ENCODE assay signal across 25 mouse cellular contexts in the genomic region with DNA sequence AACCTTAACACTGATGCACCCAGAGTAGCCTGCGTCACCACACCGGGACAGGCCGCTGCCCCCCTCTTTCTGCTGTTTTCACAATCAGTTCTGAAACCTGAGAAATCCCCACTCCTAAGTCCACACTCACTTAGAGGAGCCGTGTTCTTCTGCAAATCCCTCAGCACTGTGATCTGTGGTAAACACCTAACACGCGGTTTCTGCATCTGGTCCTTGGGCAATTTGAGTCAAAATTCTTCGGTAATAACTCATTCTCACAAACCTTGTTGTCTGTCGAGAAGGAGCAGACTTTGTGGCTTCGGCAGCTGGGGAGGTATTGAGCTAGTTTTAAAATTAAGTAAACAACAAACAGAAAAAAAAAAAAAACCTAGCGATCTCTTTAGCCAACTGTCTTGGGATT. TPM values are rescaled to one million over a fixed set of nuclear protein-coding genes. Genes with fewer than 3 reads are reported as not detected.
DNase-seq lines count a peak whose midpoint lies in the region; ATAC-seq and TF ChIP-seq lines count a peak whose summit lies in the region.
"Had no signal": no experiment of that assay in that cellular context is flagged by ENCODE, and none has a peak within 500 bp of the region (broad histone marks: within the 10 kb centered on the region; RNA-seq: fewer than 3 reads in every experiment).

No protein-coding gene starts in this region.

- 56% methylated on average over 10 of the region's 10 CpGs for WGBS in liver, adult 2 months
- 82% methylated on average over 10 of the region's 10 CpGs for WGBS in hindbrain, embryonic 16.5 days

- H3K27ac ChIP-seq in liver, adult 2 months (replicated peaks; ENCODE audit: insufficient read depth, low read depth, low read length), result no peak overlapping the region
- peak overlapping the region; percentile 95 for H3K27ac ChIP-seq in CH12.LX (ENCODE audit: insufficient read depth, low read depth)
- H3K27ac ChIP-seq in hindbrain, embryonic 16.5 days (ENCODE audit: low read depth, low read length), result no peak overlapping the region
- H3K27ac ChIP-seq: embryonic facial prominence, embryonic 13.5 days; forebrain, embryonic 12.5 days; heart, adult 2 months; heart, embryonic 15.5 days; hindbrain, embryonic 10.5 days; hindbrain, embryonic 15.5 days had no signal

- dilution Hi-C loops in CH12.LX (cut with MboI; ENCODE audit: extremely low pct_ligation_motif_present, extremely low pct_unique_long_range_greater_than_20kb, low sequenced_read_pairs), result no loop called here

- in situ Hi-C loops in CH12.LX (cut with MboI; ENCODE audit: low pct_ligation_motif_present, low pct_unique_long_range_greater_than_20kb, low sequenced_read_pairs), result loop anchor here (10.0 kb wide), 1 partner anchor 138 kb away; no protein-coding TSS in a partner anchor

- H3K79me2 ChIP-seq in liver, adult 2 months (ENCODE audit: control insufficient read depth, insufficient read depth, low read length), result peaks cover 3% of the 10 kb centered on the region; the same call in 1 of the 2 replicates
- peaks cover 86% of the 10 kb centered on the region for H3K79me2 ChIP-seq in CH12.LX (replicated peaks; ENCODE audit: control insufficient read depth, extremely low read depth, insufficient read depth, poor library complexity, severe bottlenecking)

- H3K27me3 ChIP-seq in liver, adult 2 months (ENCODE audit: control insufficient read depth, insufficient read depth, low read length), result no peaks in the 10 kb centered on the region
- no peaks in the 10 kb centered on the region for H3K27me3 ChIP-seq in CH12.LX (replicated peaks)
- no peaks in the 10 kb centered on the region for H3K27me3 ChIP-seq in hindbrain, embryonic 16.5 days (replicated peaks; ENCODE audit: control insufficient read depth, insufficient read depth, low read length)
- H3K27me3 ChIP-seq: embryonic facial prominence, embryonic 13.5 days; forebrain, embryonic 12.5 days; heart, embryonic 15.5 days; hindbrain, embryonic 15.5 days had no signal

- H3K4me3 ChIP-seq in liver, adult 2 months (ENCODE audit: insufficient read depth, low read depth, low read length), result no peak overlapping the region
- H3K4me3 ChIP-seq in CH12.LX (replicated peaks in 1 of 3; ENCODE audit: low read depth in 2 of 3, low read length in 2 of 3, poor library complexity in 1 of 3), result peak overlapping the region; percentile 10 to 47 (median 40)
- H3K4me3 ChIP-seq in hindbrain, embryonic 16.5 days (ENCODE audit: low read length), result no peak overlapping the region
- H3K4me3 ChIP-seq: embryonic facial prominence, embryonic 13.5 days; forebrain, embryonic 12.5 days; heart, adult 2 months; heart, embryonic 15.5 days; hindbrain, embryonic 10.5 days; hindbrain, embryonic 15.5 days had no signal

- H3K4me1 ChIP-seq in liver, adult 2 months (ENCODE audit: control insufficient read depth, insufficient read depth, low read length), result peaks cover 4% of the 10 kb centered on the region; the same call in 1 of the 2 replicates
- peaks cover 34 to 99% of the 10 kb centered on the region in 2 experiments for H3K4me1 ChIP-seq in CH12.LX (ENCODE audit: control insufficient read depth in 1 of 2, insufficient read depth in 2 of 2)
- H3K4me1 ChIP-seq in hindbrain, embryonic 16.5 days (ENCODE audit: control insufficient read depth, insufficient read depth, low read depth, low read length), result no peaks in the 10 kb centered on the region
- H3K4me1 ChIP-seq: embryonic facial prominence, embryonic 13.5 days; forebrain, embryonic 12.5 days; hindbrain, embryonic 10.5 days; hindbrain, embryonic 15.5 days had no signal

- no peak for TF ChIP-seq POLR2A in liver, adult 2 months (IDR thresholded peaks at IDR 0.05; ENCODE audit: extremely low read depth, insufficient read depth, low read length)
- no peak for TF ChIP-seq POLR2A in CH12.LX (IDR thresholded peaks at IDR 0.05; ENCODE audit: low read depth, low read length)

- H3K4me2 ChIP-seq in CH12.LX (ENCODE audit: insufficient read depth, low read depth, poor library complexity, severe bottlenecking), result peak overlapping the region; percentile 64
- no peak overlapping the region for H3K4me2 ChIP-seq in hindbrain, embryonic 16.5 days (ENCODE audit: low read length)
- H3K4me2 ChIP-seq: embryonic facial prominence, embryonic 13.5 days; forebrain, embryonic 12.5 days; heart, embryonic 11.5 days; heart, embryonic 15.5 days; hindbrain, embryonic 15.5 days had no signal

- TF ChIP-seq EP300 in CH12.LX (IDR thresholded peaks at IDR 0.05; ENCODE audit: low read length), result peak; percentile 75

- no peak for TF ChIP-seq CTCF in liver, adult 2 months (IDR thresholded peaks at IDR 0.05; ENCODE audit: low read depth, low read length)
- no peak for TF ChIP-seq CTCF in CH12.LX (conservative IDR thresholded peaks at IDR 0.05 in 1 of 2, IDR thresholded peaks at IDR 0.05 in 1 of 2; ENCODE audit: low read depth in 2 of 2, low read length in 2 of 2)

- DNase-seq in liver, adult 2 months (ENCODE audit: extremely low read depth, low read depth, low spot score), result peak; percentile 41
- DNase-seq in liver, result no peak
- no peak for DNase-seq in CH12.LX (ENCODE audit: extremely low read depth)
- DNase-seq in natural killer cell, adult 2 months (ENCODE audit: low spot score in 2 of 2), result peak; percentile 61 to 80
- no peak for DNase-seq in Muller cell, postnatal 12 days (ENCODE audit: inconsistent ontology term)
- no peak for DNase-seq in cerebellum, adult 9-10 months
- DNase-seq: adrenal gland, adult 2 months; adrenal gland, postnatal 25 days; cerebellum, adult 8-10 months; cerebellum, postnatal 36 days; gastrocnemius, postnatal 10 days; heart, adult 2 months had no signal

- no peaks in the 10 kb centered on the region for H3K9me3 ChIP-seq in CH12.LX (replicated peaks; ENCODE audit: low read length)
- H3K9me3 ChIP-seq in hindbrain, embryonic 16.5 days (ENCODE audit: control insufficient read depth, low read length), result no peaks in the 10 kb centered on the region
- H3K9me3 ChIP-seq: embryonic facial prominence, embryonic 13.5 days; forebrain, embryonic 12.5 days; heart, embryonic 15.5 days; hindbrain, embryonic 10.5 days; hindbrain, embryonic 15.5 days had no signal

- H3K9ac ChIP-seq in liver, adult 2 months (ENCODE audit: low read depth, low read length), result no peak overlapping the region
- H3K9ac ChIP-seq in CH12.LX (ENCODE audit: insufficient read depth, low read depth), result peak overlapping the region; percentile 42
- no peak overlapping the region for H3K9ac ChIP-seq in hindbrain, embryonic 16.5 days (ENCODE audit: low read depth, low read length)
- H3K9ac ChIP-seq: embryonic facial prominence, embryonic 13.5 days; forebrain, embryonic 12.5 days; heart, embryonic 15.5 days; hindbrain, embryonic 15.5 days had no signal

- peaks cover 3% of the 10 kb centered on the region; the same call in 1 of the 2 replicates for H3K36me3 ChIP-seq in liver, adult 2 months (ENCODE audit: control insufficient read depth, insufficient read depth, low read length)
- H3K36me3 ChIP-seq in CH12.LX (replicated peaks in 1 of 2; ENCODE audit: control insufficient read depth in 1 of 2, insufficient read depth in 1 of 2, low read length in 1 of 2), result peaks cover 4 to 72% of the 10 kb centered on the region in 2 experiments
- no peaks in the 10 kb centered on the region for H3K36me3 ChIP-seq in hindbrain, embryonic 16.5 days (ENCODE audit: control insufficient read depth, insufficient read depth, low read length)
- H3K36me3 ChIP-seq: embryonic facial prominence, embryonic 13.5 days; forebrain, embryonic 12.5 days; heart, embryonic 15.5 days; hindbrain, embryonic 10.5 days; hindbrain, embryonic 15.5 days had no signal

- no peak for TF ChIP-seq RAD21 in CH12.LX (IDR thresholded peaks at IDR 0.05; ENCODE audit: low read depth, low read length)

- ATAC-seq in inflammation-experienced regulatory T-cells, adult 6 months, result peak; percentile 19
- ATAC-seq in hindbrain, embryonic 16.5 days, result no peak
- ATAC-seq: forebrain, embryonic 16.5 days had no signal

TF ChIP-seq in CH12.LX, 34 proteins besides CTCF, POLR2A, EP300 and RAD21:
- 0 out of 2 replicates have a peak, but pooled peaks have one; percentile 42 for TF ChIP-seq MAZ (IDR thresholded peaks at IDR 0.05; ENCODE audit: low read depth, low read length)
- no peak for TF ChIP-seq PAX5 (IDR thresholded peaks at IDR 0.05; ENCODE audit: low read length)
- TF ChIP-seq MXI1 (IDR thresholded peaks at IDR 0.05; ENCODE audit: low read depth, low read length), result peak; percentile 43; the same call in 1 of the 2 replicates
- 0 out of 2 replicates have a peak, but pooled peaks have one; percentile 31 for TF ChIP-seq JUND (conservative IDR thresholded peaks at IDR 0.05; ENCODE audit: low read depth, low read length)
- peak; percentile 69; the same call in 1 of the 2 replicates for TF ChIP-seq ETS1 (conservative IDR thresholded peaks at IDR 0.05; ENCODE audit: low read depth, low read length)
- peak; percentile 16 for TF ChIP-seq BHLHE40 (IDR thresholded peaks at IDR 0.05; ENCODE audit: low read depth, low read length)
- TF ChIP-seq TCF12 (IDR thresholded peaks at IDR 0.05; ENCODE audit: low read depth, low read length), result peak; percentile 45; the same call in 1 of the 2 replicates
- TF ChIP-seq CHD2 (IDR thresholded peaks at IDR 0.05; ENCODE audit: low read length), result peak; percentile 43; the same call in 1 of the 2 replicates
- no peak for TF ChIP-seq ZMIZ1 (IDR thresholded peaks at IDR 0.05; ENCODE audit: low read depth, low read length)
- TF ChIP-seq ZNF384 (IDR thresholded peaks at IDR 0.05; ENCODE audit: low read depth, low read length), result peak; percentile 74
- 0 out of 2 replicates have a peak, but pooled peaks have one; percentile 39 for TF ChIP-seq MAX (IDR thresholded peaks at IDR 0.05; ENCODE audit: low read length)
- peak; percentile 46; the same call in 1 of the 2 replicates for TF ChIP-seq MEF2A (IDR thresholded peaks at IDR 0.05; ENCODE audit: borderline replicate concordance, low read depth, low read length)
- TF ChIP-seq MAFK (IDR thresholded peaks at IDR 0.05; ENCODE audit: insufficient replicate concordance, low read length), result 0 out of 2 replicates have a peak, but pooled peaks have one; percentile 25
- no peak for TF ChIP-seq POLR2AphosphoS2 (IDR thresholded peaks at IDR 0.05; ENCODE audit: low read depth, low read length)
- no peak for TF ChIP-seq NRF1 (IDR thresholded peaks at IDR 0.05; ENCODE audit: low read depth, low read length)
- peak; percentile 66; the same call in 1 of the 2 replicates for TF ChIP-seq IRF4 (IDR thresholded peaks at IDR 0.05; ENCODE audit: low read depth, low read length)
- TF ChIP-seq MYC (IDR thresholded peaks at IDR 0.05; ENCODE audit: low read depth, low read length), result peak; percentile 81; the same call in 1 of the 2 replicates

RNA-seq across cellular contexts. Expression of gene Cpb2, which starts 49.2 kb away (rescaled TPM):
- total RNA-seq in liver, adult 2 months (2014; rRNA removed), result 480 and 574 TPM in 2 replicates
- 130 and 147 TPM in 2 replicates for polyA plus RNA-seq in liver, adult 2 months (2012; rRNA removed)
- total RNA-seq in CH12.LX (2012; rRNA removed), result not detected in 2 replicates
- total RNA-seq in CH12.LX (2014; rRNA removed), result not detected in 2 replicates
- polyA plus RNA-seq in CH12.LX (2012; ENCODE audit: insufficient read length, low read depth), result not detected in 2 replicates
- not detected for polyA plus RNA-seq in inflammation-experienced regulatory T-cells, adult 6 months (2017; shearing (Covaris generic))
- polyA plus RNA-seq in hindbrain, embryonic 16.5 days (2015; fragmentation: Nextera tagmentation; extraction: Ambion mirVana), result 0.14 TPM in 1 of 2 replicates, not detected in the other
- total RNA-seq: adrenal gland, postnatal 25 days; gastrocnemius, postnatal 10 days; heart, adult 2 months; heart, postnatal 25 days; MEL had no signal
- polyA plus RNA-seq: adrenal gland, adult 2 months; C2C12; embryonic facial prominence, embryonic 13.5 days; forebrain, embryonic 12.5 days; forebrain, embryonic 16.5 days; frontal cortex, adult 2 months; heart, adult 2 months; hindbrain, embryonic 10.5 days; hindbrain, embryonic 15.5 days had no signal

Comparison
In these comparisons a context has a peak if more than half of its experiments do, and no peak if none do; other contexts are left out.
1. DNase-seq: peak in liver, adult 2 months (single experiment) and natural killer cell, adult 2 months (2 of 2); none in liver (single experiment), CH12.LX (single experiment), Muller cell, postnatal 12 days (single experiment) and cerebellum, adult 9-10 months (single experiment).
2. H3K4me3 ChIP-seq: peak in CH12.LX (3 of 3); none in liver, adult 2 months (single experiment) and hindbrain, embryonic 16.5 days (single experiment).
3. RNA of gene Cpb2, which starts 49.2 kb away (polyA plus RNA-seq): 130 to 147 TPM in liver, adult 2 months; not detected in CH12.LX, not detected in inflammation-experienced regulatory T-cells, adult 6 months and 0.14 TPM in hindbrain, embryonic 16.5 days; every median in the first group is over 100 times any median in the second.